Mouse (Mus musculus) kidney, postnatal 36 days (tissue): ENCODE measurements at regions not wholly inside any gene's neighbourhood (a gene's known extent, or its start where the extent isn't known, plus 50 kb on each side); places are given as distances from the start of the nearest gene placed in this dataset.

ENCODE experiments used
- DNase-seq, 2 experiments: peaks; one replicate each; pipeline ENCODE4 v3.0.0; 2021 to 2022; ENCODE audit warnings: mixed read lengths in 2 of 2

GRCm38 (mm10) chr2:43455158-43455873, 99.8 kb upstream of the Kynu start:
- DNase-seq, result no peak

- DNase-seq, result no peak
Measured at GRCm38 (mm10) chr2:43469161-43469560, 86.0 kb upstream of the Kynu start.

- DNase-seq, result no peak
Measured at GRCm38 (mm10) chr2:43469893-43470292, 85.2 kb upstream of the Kynu start.

GRCm38 (mm10) chr2:43478494-43478893, 76.6 kb upstream of the Kynu start:
- DNase-seq, result no peak

GRCm38 (mm10) chr2:43479871-43480270, 75.3 kb upstream of the Kynu start:
- no peak for DNase-seq
